Mouse (Mus musculus) embryonic fibroblast, embryonic 13.5 days (primary cell): Measurements from ENCODE around the gene Nmnat2.

Experiments
- CTCF ChIP-seq: IDR thresholded peaks from 2 replicates; pipeline ENCODE4 v1.5.1; 2011; ENCODE audit warnings: mild to moderate bottlenecking, control low read depth, low read length, moderate library complexity, borderline replicate concordance; ENCODE audit not compliant: insufficient read depth
- POLR2A ChIP-seq: IDR thresholded peaks from 2 replicates; pipeline ENCODE4 v1.6.1; 2011; ENCODE audit warnings: low read depth, mild to moderate bottlenecking, control low read depth, low read length, moderate library complexity

- TF ChIP-seq POLR2A = no peak
- TF ChIP-seq CTCF = no peak
These were observed 37.2 kb upstream of the Nmnat2 start for GRCm38 (mm10) chr1:152917626-152918025.
